Mouse (Mus musculus) lung, postnatal 4 days (tissue): ENCODE results near the gene Nqo1.

Source experiments
- DNase-seq, 2 experiments: peaks; one replicate each; pipeline ENCODE4 v3.0.0; 2021

Gene Nqo1

DNA sequence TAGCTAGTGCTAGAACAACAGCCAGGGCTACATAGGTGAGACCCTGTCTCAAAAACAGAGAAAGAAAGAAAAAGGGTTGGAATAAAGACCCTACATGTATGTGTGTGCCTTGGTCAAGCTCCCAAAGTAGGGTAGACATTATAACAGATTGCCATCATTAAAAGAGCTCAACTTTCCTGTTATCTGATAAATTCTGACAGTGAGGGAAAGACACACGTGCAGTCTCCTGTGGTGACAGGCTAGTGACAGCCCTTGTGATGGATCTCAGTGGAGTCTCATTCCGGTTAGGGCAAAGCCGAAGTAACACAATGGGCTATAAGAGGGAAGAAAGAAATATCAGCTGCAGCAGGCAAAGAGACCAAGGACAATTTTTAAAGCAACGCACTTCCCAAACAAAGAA is 1.1 kb upstream of the Nqo1 start:
- no peak for DNase-seq

DNA sequence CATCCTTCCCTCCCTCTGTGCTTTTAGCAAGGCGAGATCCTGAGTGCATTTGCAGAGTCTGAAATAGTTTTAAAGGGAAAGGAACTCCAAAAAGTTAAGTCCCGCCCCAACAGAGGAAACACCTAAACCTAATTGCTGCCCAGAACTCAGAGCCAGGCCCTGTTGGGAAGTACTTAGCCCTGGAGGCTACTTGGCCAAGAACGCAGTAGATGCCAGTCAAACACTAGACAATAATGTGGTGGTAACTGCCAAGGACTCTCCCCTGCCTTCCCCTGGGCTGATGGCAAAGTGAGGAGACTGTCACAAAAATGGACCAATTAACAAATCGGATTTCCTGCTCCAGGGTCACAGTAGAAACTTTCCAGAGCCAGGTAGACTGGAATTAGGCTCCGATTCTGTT is 1.1 kb downstream of the Nqo1 start:
- DNase-seq, result no peak

DNA sequence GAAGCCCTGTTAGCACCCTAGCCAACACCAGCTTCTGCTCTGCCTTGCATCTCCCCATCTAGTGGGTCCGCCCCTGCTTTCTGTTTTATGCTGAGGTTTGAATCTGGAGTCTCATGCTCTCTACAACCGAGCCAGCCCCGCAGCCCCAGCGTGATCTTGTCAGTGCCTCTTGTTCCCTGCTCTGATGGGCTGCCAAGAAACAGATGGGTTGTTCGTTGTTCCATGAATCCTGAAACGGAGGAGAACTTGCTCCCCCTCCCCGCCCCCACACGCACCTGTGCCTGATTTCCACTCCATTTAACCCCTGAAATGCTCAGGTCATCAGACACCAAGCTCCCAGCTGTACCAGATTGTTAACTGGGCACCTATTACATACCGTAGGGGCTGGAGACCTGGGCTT is 3.5 kb downstream of the Nqo1 start:
- DNase-seq, result no peak

DNA sequence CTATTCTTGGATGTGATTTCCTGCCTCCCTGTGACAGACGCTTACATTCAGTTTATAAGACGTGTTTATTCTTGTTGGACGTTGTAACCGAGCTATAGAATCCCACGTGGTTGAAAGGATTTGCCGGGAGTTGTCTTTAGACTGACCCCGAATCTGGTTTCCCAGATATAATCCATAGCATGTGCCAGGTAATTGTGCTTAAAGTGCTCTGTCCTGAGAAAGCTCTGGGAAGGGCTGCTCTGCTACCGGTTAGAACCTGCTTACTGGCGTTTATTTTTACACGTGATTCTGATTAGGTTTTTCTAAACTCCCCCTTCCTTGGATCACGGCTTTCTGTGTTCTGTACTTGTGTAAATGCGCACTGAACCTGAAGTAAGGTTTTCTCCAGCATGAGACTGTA is 5.3 kb downstream of the Nqo1 start:
- no peak for DNase-seq

DNA sequence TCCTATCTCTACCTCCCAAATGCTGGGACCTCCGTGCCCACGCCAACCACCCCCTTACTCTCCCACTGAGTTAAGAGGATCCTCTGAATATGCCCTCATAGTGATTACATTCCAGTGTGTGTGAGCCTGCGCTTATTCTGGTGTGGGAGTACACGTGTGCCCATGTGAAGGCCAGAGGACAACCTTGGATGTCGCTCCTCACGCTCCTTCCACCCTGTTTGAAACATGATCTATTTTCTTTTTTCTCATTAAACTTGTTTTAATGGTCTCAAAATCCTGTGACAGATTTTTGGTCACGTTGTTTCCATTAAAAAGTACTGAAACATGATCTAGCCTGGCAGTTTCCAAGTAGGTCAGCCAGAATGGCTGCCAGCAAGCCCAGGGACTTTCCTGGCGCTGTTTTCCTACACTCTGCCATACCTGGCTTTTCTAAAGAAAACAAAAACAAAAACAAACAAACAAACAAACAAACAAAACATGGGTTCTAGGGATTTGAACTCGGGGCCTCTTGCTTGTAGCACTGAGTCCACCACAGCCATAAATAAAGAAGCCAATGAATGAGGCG is 6.8 kb downstream of the Nqo1 start:
- no peak for DNase-seq

DNA sequence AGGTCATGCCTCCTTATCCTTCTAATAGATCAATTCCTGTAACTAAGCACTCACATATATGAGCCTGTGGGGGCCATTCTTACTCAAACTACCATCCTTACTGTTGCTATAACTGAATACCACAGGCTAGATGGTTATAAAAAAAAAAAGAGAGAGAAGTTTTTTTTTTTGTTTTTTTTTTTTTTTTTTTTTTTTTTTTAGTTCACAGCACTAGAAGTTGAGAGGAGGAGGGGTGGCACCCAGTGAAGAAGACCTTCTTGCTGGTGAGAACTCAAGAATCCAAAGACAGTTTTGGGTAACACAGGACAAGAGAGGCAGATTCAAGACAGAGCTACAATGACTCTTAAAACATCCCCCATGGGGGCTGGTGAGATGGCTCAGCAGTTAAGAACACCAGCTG is 7.6 kb downstream of the Nqo1 start:
- DNase-seq, result no peak

DNA sequence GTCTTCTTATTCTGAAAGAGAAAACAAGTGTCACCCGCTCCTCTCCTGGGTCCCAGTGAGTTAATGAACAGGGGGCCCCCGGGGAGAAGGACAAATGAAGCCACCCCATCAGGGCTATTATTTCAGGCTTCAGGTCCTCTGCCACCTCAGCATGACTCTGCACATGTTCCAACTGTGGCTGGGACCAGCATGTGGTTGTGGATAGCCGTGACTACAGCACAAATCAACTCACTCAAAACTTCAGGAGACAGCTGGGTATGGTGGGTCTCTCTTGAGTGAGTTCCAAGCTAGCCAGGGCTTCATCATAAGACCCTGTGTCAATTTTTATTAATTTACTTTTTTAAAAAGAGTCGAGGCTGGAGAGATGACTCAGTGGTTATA is 11.9 kb downstream of the Nqo1 start:
- DNase-seq, result no peak

DNA sequence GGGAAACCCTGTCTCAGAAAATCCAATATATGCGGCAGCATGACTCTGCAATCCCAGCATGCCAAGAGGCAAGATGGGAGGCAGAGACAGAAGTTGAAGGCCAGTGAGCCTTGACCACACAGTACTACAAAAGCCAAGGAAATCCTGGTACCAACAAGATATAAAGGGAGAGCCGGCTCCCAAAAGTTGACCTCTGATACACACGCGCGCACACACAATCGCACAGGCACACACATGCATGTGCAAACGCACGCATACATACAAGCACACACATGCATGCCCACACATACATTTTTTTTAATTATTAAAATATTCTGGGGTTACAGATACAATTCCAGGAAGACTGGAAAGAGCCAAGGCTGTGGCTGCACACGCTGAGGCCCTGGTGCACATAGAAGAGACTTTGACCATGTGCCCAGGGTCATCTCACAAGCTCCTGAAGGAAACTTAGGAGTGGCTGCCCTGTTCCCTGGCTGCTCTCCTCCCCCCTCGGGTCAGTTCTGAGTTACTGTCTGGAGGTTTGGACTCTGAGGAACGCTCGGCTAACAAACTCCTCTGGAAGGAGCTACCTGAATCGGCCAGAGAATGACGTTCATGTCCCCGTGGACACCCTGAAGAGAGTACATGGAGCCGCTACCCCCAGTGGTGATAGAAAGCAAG is 12.4 kb downstream of the Nqo1 start:
- no peak for DNase-seq

DNA sequence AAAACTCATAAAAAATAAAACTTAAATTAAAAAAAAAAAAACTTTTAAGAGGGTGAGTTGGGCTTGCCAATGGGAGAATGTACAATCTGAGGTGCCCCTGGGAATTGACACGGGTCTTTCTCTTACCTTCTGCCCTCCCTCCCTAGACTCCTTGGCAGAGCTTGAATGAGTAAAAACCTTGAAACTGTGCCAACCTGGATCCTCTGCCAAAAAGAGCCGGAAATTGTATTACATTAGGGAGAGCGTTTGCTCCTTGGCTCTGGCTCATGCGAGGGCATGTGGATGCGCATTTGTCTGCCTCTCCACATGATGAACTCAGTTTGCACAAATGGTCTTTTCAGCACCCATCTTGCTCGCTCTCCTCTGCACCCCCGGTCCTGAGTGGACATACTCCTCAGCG is 13.4 kb downstream of the Nqo1 start:
- peak; percentile 40 to 65 for DNase-seq

DNA sequence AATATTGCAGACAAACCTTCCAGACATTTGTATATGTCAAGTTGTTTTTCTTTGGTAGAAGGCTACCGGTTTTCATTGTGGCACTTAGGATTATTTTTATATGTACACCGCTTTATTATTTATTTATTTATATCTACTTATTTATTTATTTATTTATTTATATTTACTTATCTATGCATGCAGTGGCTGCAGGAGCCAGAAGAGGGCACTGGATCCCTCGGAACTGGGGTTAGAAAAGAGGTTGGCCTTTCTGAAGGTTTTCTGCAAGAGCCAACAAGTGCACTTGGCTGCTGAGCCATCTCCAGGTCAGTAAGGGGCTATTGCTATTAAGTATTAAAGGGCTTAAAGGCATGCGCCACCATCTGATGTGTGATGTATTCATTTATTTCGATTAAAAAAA is 15.1 kb downstream of the Nqo1 start:
- peak; percentile 30 to 35 for DNase-seq

DNA sequence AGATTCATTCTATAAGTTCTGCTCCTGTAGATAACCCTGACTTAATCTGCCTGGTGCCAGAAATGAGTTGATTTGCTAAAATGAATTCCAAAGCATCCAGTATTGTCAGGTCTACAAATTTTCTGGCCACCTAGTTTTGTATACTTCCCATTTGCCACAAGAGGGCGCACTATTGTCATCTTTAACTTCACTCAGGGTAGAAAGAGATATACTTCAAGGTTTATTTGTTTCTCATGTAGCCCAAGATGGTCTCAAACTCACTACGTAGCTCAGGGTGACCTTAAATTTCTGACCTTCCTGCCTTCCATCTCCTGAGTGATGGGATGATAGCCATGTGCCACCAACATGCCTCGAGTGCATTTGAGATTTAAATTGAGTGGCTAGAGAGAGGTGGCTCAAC is 16.4 kb downstream of the Nqo1 start:
- peak in 1 of 2 experiments; percentile 17 for DNase-seq

DNA sequence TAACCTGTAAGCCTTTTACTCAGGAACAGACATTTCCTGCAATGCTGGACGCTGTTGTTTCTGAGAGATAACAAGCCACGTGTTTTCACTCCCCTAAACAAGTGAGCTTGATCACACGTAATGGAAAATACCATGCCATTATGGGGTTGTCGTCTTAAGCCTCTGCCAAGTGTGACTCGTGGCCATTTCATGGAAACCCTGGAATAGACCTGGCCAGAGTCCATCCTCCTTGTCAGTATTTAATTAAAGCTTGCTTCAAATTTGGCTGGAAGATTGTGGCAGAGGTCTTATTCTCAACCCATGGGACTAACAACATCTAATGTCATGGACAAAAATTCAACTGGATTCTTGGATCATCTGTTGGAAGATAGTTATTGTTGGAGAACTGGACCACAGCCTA is 16.8 kb downstream of the Nqo1 start:
- peak in 1 of 2 experiments; percentile 12 for DNase-seq

DNA sequence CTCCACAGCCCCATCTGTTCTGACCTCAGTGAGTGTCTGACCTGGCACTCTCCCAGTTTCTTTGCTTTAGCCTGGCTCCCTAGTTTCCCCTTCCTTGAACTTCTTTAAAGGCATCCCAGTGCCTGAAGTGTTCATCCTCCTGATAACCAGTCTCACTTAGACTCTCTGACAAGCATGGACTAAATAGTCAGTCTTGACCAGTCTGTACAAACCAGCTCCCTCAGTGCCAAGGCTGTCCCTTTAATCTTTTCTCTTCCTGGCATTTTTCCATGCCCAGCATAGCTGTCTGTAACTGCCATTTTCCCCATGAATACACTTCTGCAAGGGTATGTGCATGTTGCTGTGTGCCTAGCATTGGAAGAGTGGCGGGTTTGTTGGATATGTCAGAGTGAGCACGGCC is 17.9 kb downstream of the Nqo1 start:
- DNase-seq, result no peak

DNA sequence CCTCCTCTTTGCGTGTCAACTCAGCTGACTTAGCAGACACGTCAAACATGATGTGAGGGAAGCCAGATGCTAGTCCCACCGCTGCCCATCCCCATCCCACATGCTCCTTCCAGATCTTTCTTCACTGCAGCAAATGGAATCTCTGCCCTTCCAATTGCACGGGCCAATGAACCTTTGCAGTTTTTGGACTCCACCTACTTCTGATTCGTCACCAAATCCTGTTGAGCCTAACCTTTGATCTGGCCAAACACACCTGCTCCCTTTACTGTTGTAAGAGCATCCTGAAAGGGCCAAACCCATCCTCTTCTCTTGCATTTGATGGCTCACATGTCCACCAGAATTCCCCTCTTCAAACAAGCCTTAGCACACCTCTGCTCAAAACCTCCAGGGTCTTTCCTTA is 18.4 kb downstream of the Nqo1 start:
- DNase-seq, result no peak

DNA sequence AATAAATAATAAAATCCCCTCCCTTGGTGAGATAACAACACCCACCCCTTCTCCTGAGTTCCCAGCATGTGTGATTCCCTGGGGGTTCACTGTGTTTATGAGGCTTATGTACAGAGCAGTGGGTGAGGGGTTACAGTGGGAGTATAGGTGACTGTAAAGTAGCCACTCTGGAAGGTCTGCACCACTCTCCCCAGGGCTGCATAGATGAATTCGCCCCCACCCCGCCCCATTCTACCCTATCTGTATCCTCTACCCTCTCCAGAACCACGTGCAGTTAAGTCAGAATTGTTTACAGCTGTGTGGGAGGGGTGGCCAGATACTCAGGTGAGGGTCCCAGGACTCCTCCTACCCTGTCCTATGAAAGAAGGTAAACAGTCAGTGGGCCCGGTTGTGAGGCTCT is 20.1 kb downstream of the Nqo1 start:
- no peak for DNase-seq

DNA sequence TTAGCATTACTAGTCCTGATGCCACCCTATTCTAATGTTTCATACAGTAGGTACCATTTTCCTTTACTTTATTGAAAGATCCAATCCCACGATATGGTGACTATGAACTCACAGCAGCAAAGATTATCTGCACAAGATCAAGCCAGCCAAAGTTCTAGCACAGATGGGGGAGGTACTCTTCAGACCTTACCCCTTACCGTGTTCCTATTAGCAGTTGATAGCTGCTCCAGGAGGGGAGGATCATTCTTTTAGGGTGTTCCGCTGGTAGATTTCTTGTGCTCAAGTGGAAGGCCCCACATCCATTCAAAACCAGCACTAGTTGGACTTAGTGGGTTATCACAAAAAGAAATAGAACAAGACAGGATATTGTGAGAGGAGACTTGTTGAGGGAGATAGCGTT is 21.3 kb downstream of the Nqo1 start:
- no peak for DNase-seq

DNA sequence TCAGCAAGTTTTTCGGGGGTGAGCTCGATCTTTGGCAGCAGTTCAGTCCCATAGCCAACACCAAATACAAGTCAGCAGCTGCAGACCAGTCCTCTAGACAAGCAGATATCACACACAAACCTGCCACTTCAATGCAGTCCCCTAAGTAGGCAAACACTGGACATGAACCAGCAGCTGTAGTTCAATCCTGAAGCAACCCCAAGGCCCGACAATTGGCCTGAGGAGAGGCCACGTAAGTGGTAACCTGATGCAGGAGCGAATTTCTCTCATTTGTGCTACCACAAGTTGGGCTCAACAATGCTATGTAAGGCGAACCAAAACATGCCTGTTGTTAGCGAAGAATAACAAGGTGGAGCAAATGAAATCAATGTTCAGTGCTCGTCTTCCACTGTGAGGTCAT is 22.3 kb downstream of the Nqo1 start:
- DNase-seq, result no peak

DNA sequence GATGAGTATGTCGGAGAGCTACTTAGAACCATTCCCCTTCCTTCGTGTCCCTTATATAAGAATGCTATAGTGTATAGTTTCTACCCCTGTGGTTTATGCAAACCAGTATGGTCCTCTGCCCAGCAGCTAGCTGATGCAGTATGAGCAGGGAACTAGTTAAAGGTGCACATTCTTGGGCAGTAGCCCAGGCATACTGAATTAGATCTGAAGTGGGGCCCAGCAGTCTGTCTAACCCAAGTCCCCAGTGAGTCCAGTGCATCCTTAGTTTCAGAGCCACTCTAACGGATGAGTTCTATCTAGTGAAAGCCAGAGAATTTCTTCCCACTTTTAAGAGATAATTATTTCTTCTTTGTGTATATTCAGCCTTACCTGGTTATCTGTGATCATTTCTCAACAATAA is 25.7 kb downstream of the Nqo1 start:
- DNase-seq, result no peak

DNA sequence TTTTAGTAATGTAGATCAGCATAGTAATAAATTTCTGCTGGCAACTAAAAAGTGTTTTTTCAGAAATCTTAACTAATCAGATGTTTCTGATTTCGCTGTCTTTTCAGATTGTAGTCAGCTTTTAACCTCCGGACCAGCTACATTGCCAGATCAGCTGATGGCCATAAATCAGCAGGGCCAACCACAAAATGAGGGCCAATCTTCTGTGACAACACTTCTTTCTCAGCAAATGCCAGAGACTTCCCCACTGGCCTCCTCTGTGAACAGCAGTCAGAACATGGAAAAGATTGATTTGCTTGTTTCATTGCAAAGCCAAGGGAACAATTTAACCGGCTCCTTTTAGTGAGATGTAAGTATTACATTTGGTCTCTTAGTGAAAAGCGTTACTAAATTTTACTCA is 32.7 kb downstream of the Nqo1 start:
- DNase-seq, result no peak
